Mouse (Mus musculus) kidney, postnatal 25 days (tissue): Measurements from ENCODE around the gene Acap1.
A peak's percentile ranks its signal among the peaks of the same experiment; 100 is the strongest.

ENCODE experiments used
- DNase-seq, 2 experiments: peaks; one replicate each; pipeline ENCODE4 v3.0.0; 2021; ENCODE audit warnings: mixed read lengths in 2 of 2

Gene Acap1

DNA sequence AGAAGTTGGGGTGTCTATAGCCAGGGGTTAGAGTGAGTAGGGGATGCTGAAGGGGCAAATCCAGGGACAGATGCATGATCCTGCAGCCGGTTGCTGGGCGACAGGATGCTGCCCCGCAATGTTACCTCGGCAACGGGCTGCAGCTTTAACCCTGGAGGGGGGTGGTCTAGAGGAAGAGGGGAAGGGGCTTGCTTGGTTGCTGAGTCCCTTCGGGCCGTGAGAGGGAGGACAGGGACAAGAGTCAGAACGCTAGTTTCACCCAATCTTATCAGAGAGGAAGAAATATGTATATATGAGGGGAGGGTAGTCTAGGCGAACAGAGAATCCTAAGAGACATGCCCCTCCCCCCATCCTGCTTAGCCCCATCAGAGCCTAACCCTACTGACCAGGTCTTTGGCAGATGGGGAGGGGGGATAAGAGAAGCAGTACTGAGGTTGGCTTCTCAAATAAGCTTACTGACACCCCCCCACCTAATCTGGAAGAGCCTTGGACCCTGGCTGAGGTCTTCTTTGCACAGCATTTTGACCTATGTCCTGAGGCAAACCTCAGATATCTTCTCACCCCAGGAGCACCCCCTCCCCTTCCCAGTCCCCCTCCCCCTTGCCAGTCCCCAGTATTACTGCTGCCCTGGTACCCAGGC is 59.9 kb downstream of the Acap1 start:
- DNase-seq: no peak

DNA sequence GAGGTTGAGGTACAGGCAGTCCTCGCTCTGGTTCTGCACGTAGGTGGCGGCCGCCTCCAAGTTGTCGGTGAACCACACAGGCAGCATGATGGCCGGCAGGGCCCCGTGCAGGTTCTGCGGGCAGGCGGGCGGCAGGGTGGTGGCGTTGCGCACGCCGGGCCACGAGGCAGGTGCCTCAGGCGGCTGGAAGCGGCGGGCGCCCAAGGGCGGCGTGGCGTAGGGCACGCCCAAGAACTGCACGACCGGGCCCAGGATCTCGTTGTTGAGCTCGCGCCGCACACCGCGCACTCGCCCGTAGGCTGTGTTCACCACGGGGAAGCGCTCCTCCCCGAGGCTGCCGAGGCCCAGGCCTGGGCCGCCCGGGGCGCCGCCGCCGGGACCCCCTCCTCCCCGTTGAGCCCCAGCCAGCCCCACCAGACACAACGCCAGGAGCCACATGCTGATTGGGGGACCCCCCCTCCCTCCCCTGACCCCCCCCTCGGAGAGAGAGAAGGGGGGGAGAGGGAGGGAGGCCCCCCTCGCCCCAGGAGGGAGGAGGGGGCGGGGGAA is 61.3 kb downstream of the Acap1 start:
- DNase-seq: peak; percentile 30 to 65

DNA sequence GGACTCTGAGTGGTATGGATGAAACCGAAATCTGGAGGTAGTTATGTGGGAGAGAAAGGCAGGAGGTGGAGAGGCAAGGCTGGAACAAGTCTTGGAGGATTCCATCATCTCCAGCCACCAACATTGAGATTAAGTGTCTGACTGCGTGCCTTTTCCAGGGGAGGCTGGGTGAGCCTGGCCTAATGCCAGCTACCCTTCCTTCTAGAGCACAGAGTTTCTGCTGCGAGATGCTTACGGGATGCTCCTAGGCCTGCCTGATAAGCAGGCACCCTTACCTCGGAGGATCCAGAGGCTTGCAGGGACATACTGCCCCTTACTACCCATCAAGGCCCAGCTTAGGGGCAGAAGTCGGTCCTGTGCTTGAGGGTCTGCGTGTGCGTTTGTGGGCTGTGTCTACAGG is 61.8 kb downstream of the Acap1 start:
- no peak for DNase-seq
